Mouse (Mus musculus): ENCODE data around the gene Dclk1.
A peak's percentile ranks its signal among the peaks of the same experiment; 100 is the strongest.

Gene Dclk1

GRCm38 (mm10) chr3:55499298-55499697 lies 257.1 kb downstream of the Dclk1 start:
- no peak for DNase-seq (ENCODE audit: low spot score)

GRCm38 (mm10) chr3:55510198-55510597 lies 268.0 kb downstream of the Dclk1 start:
- no peak for DNase-seq (ENCODE audit: low spot score)

GRCm38 (mm10) chr3:55511658-55512057 lies 269.5 kb downstream of the Dclk1 start:
- DNase-seq (ENCODE audit: low spot score) = no peak

DNA sequence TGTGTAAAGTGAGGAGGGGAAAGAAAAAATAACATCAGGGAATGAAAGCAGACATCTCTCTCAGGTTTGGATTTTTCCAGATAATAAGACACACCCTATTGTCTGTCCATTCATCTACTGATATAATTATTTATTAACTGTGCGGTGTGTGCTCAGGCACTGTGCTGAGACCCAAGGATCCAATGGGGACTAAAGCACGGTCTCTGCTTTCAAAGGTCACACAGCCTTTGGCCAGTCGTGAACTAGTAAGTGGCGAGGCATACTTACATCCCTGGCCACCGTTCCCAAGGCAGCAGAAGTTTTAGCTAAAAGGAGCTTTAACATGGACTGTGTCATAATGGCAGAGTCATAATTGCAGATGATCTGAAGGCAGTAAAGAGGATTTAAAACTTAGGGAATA lies 273.8 kb downstream of the Dclk1 start:
- DNase-seq (ENCODE audit: low spot score) = no peak

DNA sequence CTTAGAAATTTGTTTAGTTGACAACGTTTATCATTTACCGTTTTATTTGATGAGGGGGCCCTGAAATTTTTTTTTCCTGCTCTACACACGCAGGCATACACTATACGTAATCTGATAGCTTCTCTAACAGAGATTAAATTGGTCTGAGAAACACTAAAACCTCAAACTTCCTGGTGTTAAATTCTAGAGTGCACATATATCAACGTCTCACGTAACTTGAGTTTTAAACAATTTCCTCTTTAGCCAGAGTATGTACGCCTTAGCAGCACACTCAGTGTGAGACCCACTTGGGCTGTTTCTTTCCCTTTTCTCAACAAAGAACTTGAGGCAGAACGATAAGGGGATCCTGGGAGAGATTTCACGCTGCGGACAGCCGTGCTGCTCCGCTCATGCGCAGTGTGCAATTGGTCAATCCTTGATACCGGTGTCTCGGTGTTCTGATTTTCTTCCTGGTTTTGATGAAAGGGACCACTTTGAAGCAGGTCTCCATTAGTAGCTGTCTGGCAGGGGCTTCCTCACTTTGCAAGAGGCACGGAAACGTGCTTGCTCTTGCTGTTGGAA lies 275.4 kb downstream of the Dclk1 start:
- no peak for DNase-seq (ENCODE audit: low spot score)

DNA sequence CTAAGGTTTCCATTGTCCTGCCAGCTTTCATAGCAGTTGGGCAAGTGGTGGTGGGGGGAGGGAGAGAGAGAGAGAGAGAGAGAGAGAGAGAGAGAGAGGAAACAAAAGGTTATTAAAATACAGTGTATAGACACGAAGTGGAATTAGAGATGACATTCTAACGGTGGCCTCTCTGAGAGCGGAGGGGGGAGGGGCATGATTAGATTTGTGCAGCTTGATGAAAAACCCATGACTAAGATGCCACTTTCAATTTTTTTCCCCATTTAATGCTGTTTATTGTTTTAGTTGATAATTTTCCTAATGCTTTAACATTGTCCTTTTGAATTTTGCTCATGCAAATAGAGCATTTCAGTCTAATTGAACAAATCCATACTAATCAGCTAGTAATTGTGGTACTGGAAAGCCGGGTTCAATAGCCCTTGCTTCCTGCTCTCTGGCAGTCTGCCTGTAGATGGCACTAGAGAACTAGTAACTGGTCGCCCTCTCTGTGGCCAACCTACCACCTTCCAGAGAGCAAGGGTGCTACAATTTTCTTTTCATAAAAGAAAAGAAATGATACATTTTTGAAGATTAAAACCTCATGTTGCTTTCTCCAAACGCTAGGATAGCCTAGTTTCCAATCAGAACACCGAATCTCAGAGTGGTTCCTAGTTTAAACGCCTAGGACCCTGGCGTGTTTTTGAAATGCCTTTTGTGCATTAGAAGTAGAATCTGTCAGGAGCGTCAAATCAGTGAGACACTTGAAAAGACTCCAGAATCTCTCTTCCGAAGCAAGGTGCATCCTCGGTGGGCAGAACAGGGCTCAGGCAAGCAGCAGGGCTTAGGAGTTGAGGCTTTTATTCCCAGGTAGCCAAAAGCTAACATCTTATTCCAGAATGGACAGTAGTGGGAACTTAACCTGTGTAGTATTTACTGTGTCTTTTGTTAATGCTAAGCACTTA lies 278.3 kb downstream of the Dclk1 start:
- peak; percentile 37 for DNase-seq (ENCODE audit: low spot score)

GRCm38 (mm10) chr3:55521776-55522175 lies 279.6 kb downstream of the Dclk1 start:
- no peak for DNase-seq (ENCODE audit: low spot score)

GRCm38 (mm10) chr3:55523224-55523623 lies 281.1 kb downstream of the Dclk1 start:
- no peak for DNase-seq (ENCODE audit: low spot score)

DNA sequence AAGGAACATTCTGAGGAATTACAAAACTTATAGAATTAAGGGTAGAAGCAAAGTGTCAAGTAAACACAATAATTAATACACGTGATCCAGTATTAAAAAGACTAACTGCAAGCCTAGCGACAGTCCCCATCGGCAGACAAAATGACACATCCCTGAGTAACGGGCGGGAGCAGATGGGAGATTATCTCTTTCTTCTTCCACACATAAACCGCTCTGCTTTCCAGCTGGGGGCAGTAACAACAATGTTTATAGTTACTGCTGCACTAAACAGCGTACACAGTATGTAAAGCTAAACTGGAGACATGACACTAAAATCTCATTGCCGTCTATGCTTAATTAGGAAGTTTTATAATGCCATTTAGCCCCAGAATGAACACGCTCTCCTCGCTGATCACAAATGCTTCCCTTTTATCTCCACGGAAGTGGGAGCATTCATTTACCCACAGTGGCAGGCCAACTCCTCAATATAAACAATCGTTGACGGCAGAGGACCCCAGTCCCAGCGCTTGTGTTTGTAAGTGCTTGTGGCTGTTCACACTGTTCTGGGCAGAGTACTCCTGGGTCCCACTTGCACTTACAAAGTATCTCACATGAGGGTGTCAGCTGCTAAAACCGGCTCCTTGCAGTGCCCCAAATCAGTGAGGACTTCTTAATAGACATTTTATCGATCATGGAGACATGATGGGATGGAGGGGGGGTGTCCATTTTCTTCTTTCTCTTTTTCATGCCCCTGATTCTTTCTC lies 281.7 kb downstream of the Dclk1 start:
- DNase-seq (ENCODE audit: low spot score) = no peak

DNA sequence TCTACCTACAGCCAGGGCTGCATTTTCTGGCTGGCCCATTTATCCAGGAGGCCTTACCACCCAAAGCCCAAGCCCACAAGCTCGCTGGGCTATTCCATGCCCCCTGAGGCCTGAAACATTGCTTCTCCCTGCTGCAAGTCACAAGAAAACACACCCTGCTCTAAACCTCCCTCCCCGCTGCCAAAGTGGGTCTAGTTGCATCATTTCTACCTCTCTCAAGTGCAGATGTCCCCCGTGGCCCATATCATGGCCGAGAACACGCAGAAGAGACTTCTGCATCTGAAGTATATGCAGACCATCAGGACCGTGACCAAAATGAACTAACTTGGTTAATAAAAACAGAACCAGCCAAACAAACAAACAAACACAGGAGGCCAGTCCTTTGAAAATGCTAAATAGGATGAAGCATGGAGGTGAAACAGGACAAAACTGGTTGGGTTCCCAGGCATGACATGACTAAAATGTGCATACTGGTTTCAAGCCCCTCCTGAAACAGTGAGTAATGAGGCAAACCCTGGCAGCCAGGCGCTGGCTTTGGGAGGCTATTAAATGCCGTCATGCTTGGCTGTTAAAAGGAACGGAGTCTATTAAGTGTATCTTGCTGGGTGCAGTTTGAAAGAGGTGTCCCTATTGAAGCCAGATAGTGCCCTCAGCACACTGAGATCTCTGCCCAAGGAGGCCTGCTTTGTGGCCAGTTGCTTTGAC lies 282.5 kb downstream of the Dclk1 start:
- DNase-seq (ENCODE audit: low spot score) = no peak

DNA sequence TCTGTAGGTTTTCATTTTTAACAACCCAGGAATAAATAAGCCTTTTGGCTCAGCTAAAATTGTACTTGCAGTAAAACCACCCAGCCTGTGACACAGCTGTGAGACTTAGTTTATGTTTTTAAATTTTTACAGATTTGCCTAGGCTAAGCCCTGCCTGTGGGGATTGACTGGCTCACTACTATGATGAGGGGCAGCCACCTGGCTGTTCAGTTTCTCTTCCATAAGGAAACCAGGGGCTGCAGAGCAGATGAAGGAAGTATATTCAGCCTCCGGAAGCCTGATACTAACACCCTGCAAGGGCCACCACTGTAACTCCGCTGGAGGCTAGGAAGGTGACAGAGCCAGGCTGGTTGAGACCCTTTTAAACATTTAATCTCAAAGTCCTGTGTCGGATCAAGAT lies 284.3 kb downstream of the Dclk1 start:
- DNase-seq (ENCODE audit: low spot score) = no peak

DNA sequence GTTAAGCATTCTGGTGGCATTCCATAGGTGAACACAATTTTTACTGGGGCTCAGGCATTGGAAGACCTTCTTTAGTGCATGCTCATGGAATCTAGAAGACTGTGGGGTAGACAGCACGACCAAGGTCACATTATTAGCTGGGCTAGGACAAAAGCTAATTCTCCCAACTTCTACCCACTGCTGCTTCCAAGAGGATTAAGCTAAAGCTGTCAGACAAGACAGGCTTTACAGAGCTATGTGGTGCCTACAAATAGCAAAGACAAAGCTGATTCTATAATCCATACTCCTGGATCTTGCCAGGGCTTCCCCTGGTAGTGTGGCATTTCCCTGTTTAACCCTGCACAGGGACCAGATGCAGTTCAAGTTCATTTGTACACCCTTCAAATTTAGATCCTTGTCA lies 285.4 kb downstream of the Dclk1 start:
- no peak for DNase-seq (ENCODE audit: low spot score)

DNA sequence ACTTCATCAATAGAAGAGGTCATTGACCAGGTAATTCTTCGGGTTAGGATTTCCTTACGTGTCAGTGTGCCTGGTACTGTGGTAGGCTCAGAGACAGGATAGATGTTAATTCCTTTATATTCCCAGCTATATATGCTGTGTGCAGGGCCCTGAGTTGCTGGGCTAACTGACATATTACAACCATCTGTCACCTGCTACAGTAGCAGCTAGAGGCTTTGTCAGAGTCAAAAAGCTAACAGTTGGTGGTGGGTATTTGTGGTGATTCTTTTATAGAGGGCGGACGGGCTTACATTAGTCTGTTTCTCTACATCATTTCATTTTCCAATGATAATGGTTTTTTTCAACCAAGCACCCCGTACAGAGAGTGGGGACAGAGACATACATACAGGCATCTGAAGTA lies 285.8 kb downstream of the Dclk1 start:
- DNase-seq (ENCODE audit: low spot score) = no peak

DNA sequence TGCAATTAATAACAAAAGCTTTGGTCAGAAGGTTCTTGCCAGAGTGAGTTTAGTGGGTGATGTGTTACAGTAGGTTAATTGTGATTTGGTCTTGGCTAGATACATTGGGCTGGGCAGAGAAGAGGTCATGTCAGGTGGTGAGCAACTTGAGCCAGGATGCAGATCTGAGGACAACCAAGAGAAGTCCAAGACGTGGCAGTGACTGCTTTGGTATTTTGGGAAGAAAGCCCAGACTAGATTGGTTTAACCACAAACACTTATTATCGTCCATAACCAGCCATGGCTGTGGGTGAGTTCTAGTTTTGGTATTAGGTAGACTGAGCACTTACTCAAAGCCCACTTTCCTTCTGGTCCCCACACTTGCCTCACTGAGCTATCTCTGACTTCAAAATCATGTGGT lies 287.2 kb downstream of the Dclk1 start:
- DNase-seq (ENCODE audit: low spot score) = no peak

- no peak for DNase-seq (ENCODE audit: low spot score)
These were observed 289.3 kb downstream of the Dclk1 start for GRCm38 (mm10) chr3:55531204-55532044.

- no peak for DNase-seq (ENCODE audit: low spot score)
These were observed 290.2 kb downstream of the Dclk1 start for GRCm38 (mm10) chr3:55532175-55532973.

- DNase-seq (ENCODE audit: low spot score) = no peak
These were observed 293.5 kb downstream of the Dclk1 start for GRCm38 (mm10) chr3:55535591-55536200.

DNA sequence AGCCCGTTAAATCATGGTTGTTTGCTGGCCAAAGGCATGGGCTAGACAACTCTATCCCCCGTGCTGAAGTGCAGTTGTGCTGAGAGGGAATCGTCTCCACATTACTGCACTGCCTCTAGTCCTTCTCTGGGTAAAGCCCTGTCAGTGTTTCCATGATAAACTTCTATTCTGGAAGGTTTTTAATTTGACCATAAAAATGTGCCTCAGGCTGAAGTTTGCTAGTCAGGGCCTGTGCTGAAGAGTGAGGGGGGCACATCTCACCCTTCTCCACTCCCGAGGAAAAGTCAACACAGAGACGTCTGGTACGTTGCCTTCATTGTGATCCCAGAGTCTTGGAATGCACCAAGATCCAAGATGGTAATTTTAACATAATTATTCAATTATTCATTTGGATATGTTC lies 294.7 kb downstream of the Dclk1 start:
- no peak for DNase-seq (ENCODE audit: low spot score)

- no peak for DNase-seq (ENCODE audit: low spot score)
These were observed 295.6 kb downstream of the Dclk1 start for GRCm38 (mm10) chr3:55537714-55538113.

- no peak for DNase-seq (ENCODE audit: low spot score)
These were observed 297.2 kb downstream of the Dclk1 start for GRCm38 (mm10) chr3:55539400-55539799.
